ENCODE assay signal across 8 mouse cellular contexts in the genomic region with DNA sequence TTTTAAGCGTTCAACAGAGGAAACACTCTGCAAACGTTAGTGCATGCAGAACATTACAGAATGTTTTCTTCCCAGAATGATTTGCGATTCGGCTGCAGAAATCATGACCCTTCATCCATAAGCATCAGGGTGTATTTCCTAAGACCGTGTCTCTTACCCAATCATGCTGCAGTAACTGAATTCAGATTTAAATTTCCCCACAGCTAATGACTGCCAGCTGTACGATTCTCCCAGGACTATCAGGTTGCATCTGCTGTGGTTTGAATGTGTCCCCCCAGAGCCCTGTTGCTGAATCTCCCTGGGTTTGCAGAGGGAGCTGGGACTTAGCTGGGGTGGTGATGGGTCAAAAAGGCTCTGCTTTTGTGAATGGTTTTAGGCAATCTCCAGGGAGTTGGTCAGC. TPM values are rescaled to one million over a fixed set of nuclear protein-coding genes. Genes with fewer than 3 reads are reported as not detected.
DNase-seq lines count a peak whose midpoint lies in the region; ATAC-seq and TF ChIP-seq lines count a peak whose summit lies in the region.
"Had no signal": no experiment of that assay in that cellular context is flagged by ENCODE, and none has a peak within 500 bp of the region (broad histone marks: within the 10 kb centered on the region; RNA-seq: fewer than 3 reads in every experiment).

No protein-coding gene starts in this region.

- H3K4me2 ChIP-seq in midbrain, embryonic 16.5 days (ENCODE audit: low read length), result no peak overlapping the region
- H3K4me2 ChIP-seq in midbrain, embryonic 14.5 days (ENCODE audit: low read length), result no peak overlapping the region
- H3K4me2 ChIP-seq in embryonic facial prominence, embryonic 12.5 days (replicated peaks), result peak overlapping the region; percentile 32
- H3K4me2 ChIP-seq in hindbrain, postnatal 0 days (ENCODE audit: low read depth, low read length), result no peak overlapping the region

- H3K27me3 ChIP-seq in midbrain, embryonic 16.5 days (ENCODE audit: control insufficient read depth, insufficient read depth, low read depth, low read length), result no peaks in the 10 kb centered on the region
- H3K27me3 ChIP-seq in midbrain, embryonic 14.5 days (ENCODE audit: control insufficient read depth, insufficient read depth, low read length), result no peaks in the 10 kb centered on the region
- 0 out of 2 replicates have a peak, but pooled peaks cover 7% of the 10 kb centered on the region for H3K27me3 ChIP-seq in embryonic facial prominence, embryonic 12.5 days
- H3K27me3 ChIP-seq in hindbrain, postnatal 0 days (ENCODE audit: insufficient read depth, low read length), result no peaks in the 10 kb centered on the region

- no peak overlapping the region for H3K9ac ChIP-seq in midbrain, embryonic 16.5 days (ENCODE audit: low read depth, low read length)
- H3K9ac ChIP-seq in midbrain, embryonic 14.5 days (replicated peaks; ENCODE audit: low read length), result no peak overlapping the region
- no peak overlapping the region for H3K9ac ChIP-seq in embryonic facial prominence, embryonic 12.5 days
- 0 out of 2 replicates have a peak overlapping the region, but pooled peaks have one; percentile 24 for H3K9ac ChIP-seq in hindbrain, postnatal 0 days (replicated peaks; ENCODE audit: low read length)

- no peak overlapping the region for H3K4me3 ChIP-seq in midbrain, embryonic 16.5 days (ENCODE audit: low read depth, low read length)
- H3K4me3 ChIP-seq in midbrain, embryonic 14.5 days (replicated peaks; ENCODE audit: low read depth, low read length), result no peak overlapping the region
- no peak overlapping the region for H3K4me3 ChIP-seq in embryonic facial prominence, embryonic 12.5 days
- no peak overlapping the region for H3K4me3 ChIP-seq in hindbrain, postnatal 0 days (ENCODE audit: low read length)

- H3K9me3 ChIP-seq in midbrain, embryonic 16.5 days (replicated peaks; ENCODE audit: control insufficient read depth, low read length, poor library complexity, severe bottlenecking), result no peaks in the 10 kb centered on the region; the same call in 1 of the 2 replicates
- H3K9me3 ChIP-seq in midbrain, embryonic 14.5 days (ENCODE audit: control insufficient read depth, low read length), result no peaks in the 10 kb centered on the region
- no peaks in the 10 kb centered on the region for H3K9me3 ChIP-seq in embryonic facial prominence, embryonic 12.5 days
- H3K9me3 ChIP-seq in hindbrain, postnatal 0 days (ENCODE audit: low read length), result no peaks in the 10 kb centered on the region

- peak overlapping the region; percentile 38; the same call in 1 of the 2 replicates for H3K27ac ChIP-seq in midbrain, embryonic 16.5 days (ENCODE audit: low read length)
- no peak overlapping the region for H3K27ac ChIP-seq in midbrain, embryonic 14.5 days (replicated peaks; ENCODE audit: low read depth, low read length)
- 0 out of 2 replicates have a peak overlapping the region, but pooled peaks have one; percentile 81 for H3K27ac ChIP-seq in embryonic facial prominence, embryonic 12.5 days
- peak overlapping the region; percentile 58; the same call in 1 of the 2 replicates for H3K27ac ChIP-seq in hindbrain, postnatal 0 days

- ATAC-seq in midbrain, embryonic 16.5 days, result no peak
- ATAC-seq in midbrain, embryonic 14.5 days (ENCODE audit: low FRiP score, low TSS enrichment), result no peak
- no peak for ATAC-seq in embryonic facial prominence, embryonic 12.5 days (ENCODE audit: insufficient number of reproducible peaks, insufficient read depth, low FRiP score, low TSS enrichment)
- ATAC-seq in hindbrain, postnatal 0 days, result no peak

- TF ChIP-seq CTCF in hindbrain, postnatal 0 days (IDR thresholded peaks at IDR 0.05; ENCODE audit: low read depth), result no peak

- no peaks in the 10 kb centered on the region for H3K36me3 ChIP-seq in midbrain, embryonic 16.5 days (ENCODE audit: control insufficient read depth, insufficient read depth, low read length)
- H3K36me3 ChIP-seq in midbrain, embryonic 14.5 days (ENCODE audit: control insufficient read depth, insufficient read depth, low read length), result no peaks in the 10 kb centered on the region
- H3K36me3 ChIP-seq in embryonic facial prominence, embryonic 12.5 days, result no peaks in the 10 kb centered on the region
- H3K36me3 ChIP-seq in hindbrain, postnatal 0 days (ENCODE audit: insufficient read depth, low read length), result no peaks in the 10 kb centered on the region

- H3K4me1 ChIP-seq in midbrain, embryonic 16.5 days (ENCODE audit: control insufficient read depth, insufficient read depth, low read length), result peaks cover 18% of the 10 kb centered on the region
- H3K4me1 ChIP-seq in midbrain, embryonic 14.5 days (ENCODE audit: control insufficient read depth, insufficient read depth, low read length), result peaks cover 10% of the 10 kb centered on the region
- peaks cover 31% of the 10 kb centered on the region for H3K4me1 ChIP-seq in embryonic facial prominence, embryonic 12.5 days
- peaks cover 5% of the 10 kb centered on the region; the same call in 1 of the 2 replicates for H3K4me1 ChIP-seq in hindbrain, postnatal 0 days (ENCODE audit: insufficient read depth, low read length)

- no peak for DNase-seq in midbrain, embryonic 14.5 days
- no peak for DNase-seq in hindbrain, postnatal 0 days (ENCODE audit: low spot score)
- DNase-seq in testis, postnatal 14 days (ENCODE audit: low spot score), result no peak
- no peak for DNase-seq in layer of hippocampus, adult 18-20 months (ENCODE audit: low spot score in 2 of 2)
- DNase-seq in left cerebral cortex, adult 9 months (ENCODE audit: low spot score in 2 of 2), result no peak
- DNase-seq: gastrocnemius, postnatal 14 days had no signal

- 49% methylated on average over 6 of the region's 6 CpGs for WGBS in midbrain, embryonic 16.5 days
- WGBS in midbrain, embryonic 14.5 days, result 55% methylated on average over 6 of the region's 6 CpGs
- WGBS in embryonic facial prominence, embryonic 12.5 days, result 21% methylated on average over 6 of the region's 6 CpGs
- 38% methylated on average over 6 of the region's 6 CpGs for WGBS in hindbrain, postnatal 0 days

RNA-seq across cellular contexts. Expression of a gene that starts 5.4 kb away (rescaled TPM):
- 8.6 and 10.4 TPM in 2 replicates for polyA plus RNA-seq in midbrain, embryonic 16.5 days (2015; fragmentation: Nextera tagmentation; extraction: Ambion mirVana)
- 6.6 and 7.2 TPM in 2 replicates for polyA plus RNA-seq in midbrain, embryonic 14.5 days (2014; fragmentation: Nextera tagmentation; extraction: Ambion mirVana)
- polyA plus RNA-seq in embryonic facial prominence, embryonic 12.5 days (2016; fragmentation: Nextera tagmentation; extraction: Ambion mirVana), result 12.0 and 12.1 TPM in 2 replicates
- 8.1 and 9.4 TPM in 2 replicates for total RNA-seq in hindbrain, postnatal 0 days (2014; rRNA removed)
- 7.3 TPM in 2 replicates for polyA plus RNA-seq in hindbrain, postnatal 0 days (2015; fragmentation: Nextera tagmentation; extraction: Ambion mirVana)
- total RNA-seq in layer of hippocampus, adult 18-20 months (2021), result 10 to 100 TPM; 13.5 to 13.9 TPM

RNA-seq across cellular contexts. Expression of a gene that starts 20.3 kb away (rescaled TPM):
- polyA plus RNA-seq in midbrain, embryonic 16.5 days (2015; fragmentation: Nextera tagmentation; extraction: Ambion mirVana), result 0.46 and 1.2 TPM in 2 replicates
- 0.70 and 1.2 TPM in 2 replicates for polyA plus RNA-seq in midbrain, embryonic 14.5 days (2014; fragmentation: Nextera tagmentation; extraction: Ambion mirVana)
- 3.8 and 4.5 TPM in 2 replicates for polyA plus RNA-seq in embryonic facial prominence, embryonic 12.5 days (2016; fragmentation: Nextera tagmentation; extraction: Ambion mirVana)
- total RNA-seq in hindbrain, postnatal 0 days (2014; rRNA removed), result 0.68 and 2.2 TPM in 2 replicates
- 0.91 and 1.0 TPM in 2 replicates for polyA plus RNA-seq in hindbrain, postnatal 0 days (2015; fragmentation: Nextera tagmentation; extraction: Ambion mirVana)
- total RNA-seq in layer of hippocampus, adult 18-20 months (2021), result under 1 TPM in 1 of 2 experiments, not detected in 1; 0.20 TPM
